Mouse (Mus musculus) adrenal gland (tissue): ENCODE measurements at regions not wholly inside any gene's neighbourhood (a gene's known extent, or its start where the extent isn't known, plus 50 kb on each side); places are given as distances from the start of the nearest gene placed in this dataset.

ENCODE experiments used
- intact Hi-C: fragments of 180-260 bp; cut with DNase I; formaldehyde crosslinking; loops from one replicate; pipeline ENCODE4 v1.15.1; 2025
- microRNA-seq, 2 experiments: library from miRNA; unstranded; fragments of <30 nt; microRNA quantifications; one replicate each; pipeline ENCODE4; 2019

- intact Hi-C loops, result no loop called here
Measured at GRCm38 (mm10) chr13:10538927-10539326, 178.3 kb upstream of the Chrm3 start.

DNA sequence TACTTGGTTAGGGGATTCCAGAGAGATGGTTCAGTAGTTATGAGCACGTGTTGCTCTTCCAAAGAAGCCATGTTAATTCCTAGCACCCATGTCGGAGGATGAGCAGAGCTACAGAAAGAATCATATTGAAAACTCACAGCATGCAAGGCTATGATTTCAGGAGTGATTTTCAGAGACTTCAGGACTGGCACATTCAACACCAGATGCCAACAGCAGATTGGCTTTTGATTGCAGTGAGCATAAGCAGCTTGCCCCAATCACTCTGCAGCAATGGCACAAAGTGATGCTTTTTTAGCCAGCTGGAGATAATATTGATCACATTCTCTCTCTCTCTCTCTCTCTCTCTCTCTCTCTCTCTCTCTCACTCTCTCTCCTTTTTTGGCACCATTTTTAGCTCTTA is 166.6 kb upstream of the Chrm3 start:
- intact Hi-C loops, result no loop called here

- intact Hi-C loops, result no loop called here
Measured at GRCm38 (mm10) chr13:10526470-10527207, 166.0 kb upstream of the Chrm3 start.

- intact Hi-C loops, result no loop called here
Measured at GRCm38 (mm10) chr13:10504211-10504610, 143.6 kb upstream of the Chrm3 start.

DNA sequence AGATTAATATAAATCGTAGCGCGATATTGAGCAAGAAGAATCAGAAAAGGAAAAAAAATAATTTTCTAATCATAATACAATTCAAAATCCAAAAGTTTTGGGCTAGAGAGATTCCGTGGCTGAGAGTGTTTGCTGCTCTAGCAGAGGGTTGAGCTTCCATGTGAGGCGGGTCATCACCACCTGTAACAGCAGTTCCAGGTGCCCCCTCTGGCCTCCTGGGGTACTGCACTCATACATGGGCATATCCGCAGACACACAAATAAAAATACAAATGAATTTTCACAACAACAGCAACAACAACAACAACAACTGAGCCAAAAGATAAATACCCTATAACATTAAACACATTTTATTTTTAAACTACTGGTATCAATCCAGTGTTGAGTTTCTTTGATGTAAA is 94.7 kb upstream of the Chrm3 start:
- intact Hi-C loops, result no loop called here

GRCm38 (mm10) chr13:10454667-10455066 is 94.0 kb upstream of the Chrm3 start:
- intact Hi-C loops, result no loop called here

DNA sequence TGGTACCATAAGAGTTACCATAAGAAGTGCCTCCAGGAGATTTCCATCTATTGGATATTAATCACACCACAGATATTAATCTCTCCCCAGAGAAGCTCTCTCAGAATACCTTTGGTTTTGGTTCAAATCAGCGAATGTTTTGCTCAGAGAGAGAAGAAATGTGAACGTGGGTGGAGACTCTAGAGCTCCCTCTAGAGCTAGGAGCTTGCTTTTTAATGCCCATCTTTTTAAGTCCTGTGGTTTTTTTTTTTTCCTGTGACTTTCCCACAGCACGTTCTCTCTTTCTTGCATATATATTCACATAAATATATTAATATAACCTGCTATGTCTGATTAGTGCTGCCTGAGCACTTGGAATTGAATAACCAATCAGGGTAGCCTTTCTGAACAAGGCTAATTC is 90.4 kb upstream of the Chrm3 start:
- intact Hi-C loops, result no loop called here

DNA sequence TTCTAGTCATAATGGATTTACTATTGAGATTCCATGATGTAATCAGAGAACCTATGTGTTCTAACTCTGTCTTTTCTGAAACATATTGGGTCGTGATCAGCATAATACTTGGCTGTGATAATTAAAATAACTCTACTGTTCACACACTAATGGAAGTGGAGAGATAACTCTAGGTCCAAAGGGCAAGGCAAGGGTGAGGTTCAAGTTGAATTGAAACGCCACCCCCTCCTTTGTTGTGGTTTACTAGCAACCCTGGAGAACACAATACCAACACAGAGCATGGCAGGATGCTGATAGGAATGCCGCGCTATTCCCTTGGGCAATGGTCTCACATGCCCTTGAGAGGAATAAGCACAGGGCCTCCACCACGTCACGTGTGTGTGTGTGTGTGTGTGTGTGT is 88.9 kb upstream of the Chrm3 start:
- intact Hi-C loops, result loop anchor here (5.0 kb wide), 1 partner anchor 567 kb away; no protein-coding TSS in a partner anchor

- intact Hi-C loops, result loop anchor here (5.0 kb wide), 1 partner anchor 566 kb away; no protein-coding TSS in a partner anchor
Measured at GRCm38 (mm10) chr13:10447806-10448205, 87.2 kb upstream of the Chrm3 start.

DNA sequence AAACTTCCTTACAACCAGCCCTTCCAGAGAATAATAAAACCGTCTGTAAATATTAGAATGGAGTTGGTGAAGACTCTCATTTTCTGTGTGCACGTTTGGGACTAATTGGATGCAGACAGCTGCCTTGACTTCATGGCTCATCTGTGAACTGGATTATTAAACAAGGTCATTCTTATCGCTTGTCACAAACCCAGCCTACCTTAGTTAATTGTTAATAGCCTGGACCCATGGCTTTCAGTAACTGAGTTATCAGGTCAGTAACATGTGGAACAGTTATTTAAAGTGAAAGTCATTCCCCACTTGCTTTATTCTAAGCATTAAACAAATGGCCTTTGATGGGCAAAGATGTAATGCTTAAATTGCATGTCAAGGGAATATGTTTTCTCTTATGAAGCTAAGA is 85.0 kb upstream of the Chrm3 start:
- intact Hi-C loops, result loop anchor here (5.0 kb wide), 1 partner anchor 563 kb away; no protein-coding TSS in a partner anchor

Small RNA genes in the stretch of these regions (microRNA-seq; reads per million reads assigned to microRNA genes)
- gene Gm23415, result 0 reads per million in 2 experiments
